Mouse (Mus musculus): Measurements from ENCODE around the gene Pex19. TPM values are rescaled to one million over a fixed set of nuclear protein-coding genes. Genes with fewer than 3 reads are reported as not detected.

The Pex19 gene
- polyA plus RNA-seq, 1 experiment: 68.5 TPM

- DNase-seq: no peak
- H3K4me3 ChIP-seq (ENCODE audit: control insufficient read depth, insufficient read depth, low read length): no peak overlapping the region
- no peaks in the 10 kb centered on the region for H3K27me3 ChIP-seq (ENCODE audit: control insufficient read depth, insufficient read depth, low read length)
- 95% methylated on average over 21 of the region's 21 CpGs for whole genome bisulfite sequencing
- no peak overlapping the region for H3K27ac ChIP-seq (ENCODE audit: control insufficient read depth, insufficient read depth, low read length)
- no peaks in the 10 kb centered on the region for H3K4me1 ChIP-seq (replicated peaks; ENCODE audit: control insufficient read depth, insufficient read depth, low read length)
- no peak for TF ChIP-seq CTCF (IDR thresholded peaks at IDR 0.05; ENCODE audit: borderline replicate concordance, control insufficient read depth, extremely low read depth, insufficient read depth, low read length, poor library complexity)
- no peak for TF ChIP-seq POLR2A (IDR thresholded peaks at IDR 0.05; ENCODE audit: control insufficient read depth, extremely low read depth, insufficient read depth, low read length, poor library complexity)
- H3K36me3 ChIP-seq (ENCODE audit: control insufficient read depth, insufficient read depth, low read length): peaks cover 64% of the 10 kb centered on the region
These were observed 45.8 kb downstream of the Pex19 start for GRCm38 (mm10) chr1:172172381-172172780.

DNA sequence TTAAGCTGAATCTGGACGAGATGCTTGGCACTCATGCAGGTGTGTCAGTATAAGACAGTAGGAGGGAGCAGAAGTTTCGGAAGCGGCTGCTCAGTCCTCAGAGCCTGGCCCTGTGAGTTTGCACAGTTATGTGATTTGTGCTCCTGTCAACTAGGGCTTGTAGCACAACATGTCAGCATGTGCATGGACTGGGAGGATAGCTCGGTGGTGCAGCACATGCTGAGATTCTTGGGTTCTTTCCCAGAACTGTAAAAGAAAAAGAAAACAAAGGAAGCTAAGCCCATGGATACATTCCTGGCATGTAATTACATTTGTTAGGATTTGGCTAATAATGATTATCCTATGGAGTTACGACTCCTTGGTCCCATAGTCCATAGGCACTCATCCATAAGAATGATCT is 46.6 kb downstream of the Pex19 start:
- WGBS: 96% methylated on average over 5 of the region's 5 CpGs
- no peak overlapping the region for H3K4me3 ChIP-seq (ENCODE audit: control insufficient read depth, insufficient read depth, low read length)
- no peak overlapping the region for H3K27ac ChIP-seq (ENCODE audit: control insufficient read depth, insufficient read depth, low read length)
- DNase-seq: no peak
- H3K4me1 ChIP-seq (replicated peaks; ENCODE audit: control insufficient read depth, insufficient read depth, low read length): no peaks in the 10 kb centered on the region
- H3K27me3 ChIP-seq (ENCODE audit: control insufficient read depth, insufficient read depth, low read length): no peaks in the 10 kb centered on the region
- no peak for TF ChIP-seq POLR2A (IDR thresholded peaks at IDR 0.05; ENCODE audit: control insufficient read depth, extremely low read depth, insufficient read depth, low read length, poor library complexity)
- H3K36me3 ChIP-seq (ENCODE audit: control insufficient read depth, insufficient read depth, low read length): peaks cover 64% of the 10 kb centered on the region

GRCm38 (mm10) chr1:172177791-172178190 is 51.2 kb downstream of the Pex19 start:
- Histone ChIP-seq H3K4me3 (ENCODE audit: control insufficient read depth, insufficient read depth, low read length) (no peak overlapping the region), H3K27ac (ENCODE audit: control insufficient read depth, insufficient read depth, low read length) (no peak overlapping the region), H3K36me3 (ENCODE audit: control insufficient read depth, insufficient read depth, low read length) (peaks cover 86% of the 10 kb centered on the region), H3K27me3 (ENCODE audit: control insufficient read depth, insufficient read depth, low read length) (no peaks in the 10 kb centered on the region), H3K4me1 (replicated peaks; ENCODE audit: control insufficient read depth, insufficient read depth, low read length) (no peaks in the 10 kb centered on the region)
- no peak for DNase-seq
- WGBS: 88% methylated on average over 7 of the region's 7 CpGs
- no peak for TF ChIP-seq POLR2A (IDR thresholded peaks at IDR 0.05; ENCODE audit: control insufficient read depth, extremely low read depth, insufficient read depth, low read length, poor library complexity)
- no peak for TF ChIP-seq CTCF (IDR thresholded peaks at IDR 0.05; ENCODE audit: borderline replicate concordance, control insufficient read depth, extremely low read depth, insufficient read depth, low read length, poor library complexity)

GRCm38 (mm10) chr1:172179102-172179501 is 52.5 kb downstream of the Pex19 start:
- no peak overlapping the region for H3K27ac ChIP-seq (ENCODE audit: control insufficient read depth, insufficient read depth, low read length)
- H3K27me3 ChIP-seq (ENCODE audit: control insufficient read depth, insufficient read depth, low read length): no peaks in the 10 kb centered on the region
- no peak for TF ChIP-seq POLR2A (IDR thresholded peaks at IDR 0.05; ENCODE audit: control insufficient read depth, extremely low read depth, insufficient read depth, low read length, poor library complexity)
- no peak for TF ChIP-seq CTCF (IDR thresholded peaks at IDR 0.05; ENCODE audit: borderline replicate concordance, control insufficient read depth, extremely low read depth, insufficient read depth, low read length, poor library complexity)
- H3K4me1 ChIP-seq (replicated peaks; ENCODE audit: control insufficient read depth, insufficient read depth, low read length): no peaks in the 10 kb centered on the region
- 58% methylated on average over 7 of the region's 7 CpGs for WGBS
- no peak for DNase-seq
- no peak overlapping the region for H3K4me3 ChIP-seq (ENCODE audit: control insufficient read depth, insufficient read depth, low read length)
- H3K36me3 ChIP-seq (ENCODE audit: control insufficient read depth, insufficient read depth, low read length): peaks cover 77% of the 10 kb centered on the region

DNA sequence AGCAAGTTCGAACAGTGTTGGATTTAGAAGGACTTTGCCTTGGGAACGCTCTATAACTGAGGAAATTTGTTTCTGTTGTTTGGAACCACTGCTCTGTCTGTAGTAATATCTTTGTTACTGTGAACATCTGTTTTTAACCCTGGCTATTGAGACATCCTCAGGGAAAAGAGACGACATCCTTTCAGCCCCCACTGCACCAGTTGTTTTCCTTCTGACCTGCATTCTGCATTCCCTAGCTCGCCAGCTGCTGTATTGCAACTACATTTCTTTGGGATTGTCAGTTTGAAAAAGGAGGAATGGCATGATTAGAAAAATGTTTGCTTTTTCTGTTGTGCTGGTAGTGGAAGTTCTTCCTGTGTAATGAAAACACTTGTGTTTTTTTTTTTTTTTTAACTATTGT is 54.3 kb downstream of the Pex19 start:
- H3K36me3 ChIP-seq (ENCODE audit: control insufficient read depth, insufficient read depth, low read length): peaks cover 61% of the 10 kb centered on the region
- 97% methylated on average over 4 of the region's 4 CpGs for WGBS
- no peak overlapping the region for H3K27ac ChIP-seq (ENCODE audit: control insufficient read depth, insufficient read depth, low read length)
- DNase-seq: no peak
- H3K4me3 ChIP-seq (ENCODE audit: control insufficient read depth, insufficient read depth, low read length): no peak overlapping the region
- TF ChIP-seq CTCF (IDR thresholded peaks at IDR 0.05; ENCODE audit: borderline replicate concordance, control insufficient read depth, extremely low read depth, insufficient read depth, low read length, poor library complexity) (no peak), POLR2A (IDR thresholded peaks at IDR 0.05; ENCODE audit: control insufficient read depth, extremely low read depth, insufficient read depth, low read length, poor library complexity) (no peak)
- H3K4me1 ChIP-seq (replicated peaks; ENCODE audit: control insufficient read depth, insufficient read depth, low read length): no peaks in the 10 kb centered on the region
- no peaks in the 10 kb centered on the region for H3K27me3 ChIP-seq (ENCODE audit: control insufficient read depth, insufficient read depth, low read length)

- H3K27ac ChIP-seq (ENCODE audit: control insufficient read depth, insufficient read depth, low read length): no peak overlapping the region
- H3K4me3 ChIP-seq (ENCODE audit: control insufficient read depth, insufficient read depth, low read length): no peak overlapping the region
- H3K4me1 ChIP-seq (replicated peaks; ENCODE audit: control insufficient read depth, insufficient read depth, low read length): no peaks in the 10 kb centered on the region
- no peaks in the 10 kb centered on the region for H3K27me3 ChIP-seq (ENCODE audit: control insufficient read depth, insufficient read depth, low read length)
- WGBS: 97% methylated on average over 3 of the region's 3 CpGs
- no peak for DNase-seq
- no peak for TF ChIP-seq POLR2A (IDR thresholded peaks at IDR 0.05; ENCODE audit: control insufficient read depth, extremely low read depth, insufficient read depth, low read length, poor library complexity)
- TF ChIP-seq CTCF (IDR thresholded peaks at IDR 0.05; ENCODE audit: borderline replicate concordance, control insufficient read depth, extremely low read depth, insufficient read depth, low read length, poor library complexity): no peak
- H3K36me3 ChIP-seq (ENCODE audit: control insufficient read depth, insufficient read depth, low read length): peaks cover 65% of the 10 kb centered on the region
These were observed 55.2 kb downstream of the Pex19 start for GRCm38 (mm10) chr1:172181777-172182176.

DNA sequence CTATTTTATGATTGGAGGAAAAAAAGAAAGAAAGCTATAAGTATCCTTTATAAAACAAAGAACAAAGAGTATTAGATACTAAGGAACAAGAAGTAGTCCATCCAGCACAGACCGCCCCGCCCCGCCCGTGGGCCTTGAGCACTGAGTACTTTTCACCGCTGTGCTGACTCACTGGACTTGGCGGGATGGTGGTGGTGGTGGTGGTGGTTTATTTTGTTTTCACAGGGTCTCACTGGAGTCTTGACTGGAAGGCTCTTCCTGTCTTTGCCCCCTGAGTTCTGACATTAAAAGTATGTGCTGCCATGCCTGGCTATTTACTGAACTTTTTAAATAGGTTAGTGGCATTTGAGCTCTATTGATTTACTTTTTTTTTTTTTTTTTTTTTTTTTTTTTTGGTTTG is 56.5 kb downstream of the Pex19 start:
- H3K36me3 ChIP-seq (ENCODE audit: control insufficient read depth, insufficient read depth, low read length): peaks cover 67% of the 10 kb centered on the region

More for the DNA sequence above, 56.5 kb downstream of the Pex19 start:
- Histone ChIP-seq H3K4me1 (replicated peaks; ENCODE audit: control insufficient read depth, insufficient read depth, low read length) (no peaks in the 10 kb centered on the region), H3K27ac (ENCODE audit: control insufficient read depth, insufficient read depth, low read length) (no peak overlapping the region), H3K4me3 (ENCODE audit: control insufficient read depth, insufficient read depth, low read length) (no peak overlapping the region), H3K27me3 (ENCODE audit: control insufficient read depth, insufficient read depth, low read length) (no peaks in the 10 kb centered on the region)
- TF ChIP-seq CTCF (IDR thresholded peaks at IDR 0.05; ENCODE audit: borderline replicate concordance, control insufficient read depth, extremely low read depth, insufficient read depth, low read length, poor library complexity) (no peak), POLR2A (IDR thresholded peaks at IDR 0.05; ENCODE audit: control insufficient read depth, extremely low read depth, insufficient read depth, low read length, poor library complexity) (no peak)
- WGBS: 98% methylated on average over 6 of the region's 6 CpGs
- DNase-seq: no peak

Data from thymus, adult 2 months (tissue).